Mouse (Mus musculus) intestine, postnatal 0 days (tissue): ENCODE data around the gene Osbp. TPM values are rescaled to one million over a fixed set of nuclear protein-coding genes. Genes with fewer than 3 reads are reported as not detected.

Experiments
- ATAC-seq: fragments of 200-750 bp; cut with Nextera tagmentation; 2 replicates; pipeline ENCODE4 v1.8.0; 2017; ENCODE audit warnings: mild to moderate bottlenecking, moderate TSS enrichment, moderate library complexity
- H3K27ac ChIP-seq: fragments of 300-500 bp; sonication (generic); 2 replicates; pipeline ENCODE4 v1.5.1; 2014; ENCODE audit warnings: mild to moderate bottlenecking, low read depth, low read length, moderate library complexity
- H3K27me3 ChIP-seq: fragments of 300-500 bp; sonication (generic); replicated peaks from 2 replicates; pipeline ENCODE4 v1.6.1; 2014; ENCODE audit warnings: low read length, mixed read lengths; ENCODE audit not compliant: control insufficient read depth, insufficient read depth
- H3K36me3 ChIP-seq: fragments of 300-500 bp; sonication (generic); 2 replicates; pipeline ENCODE4 v1.6.1; 2014; ENCODE audit warnings: mild to moderate bottlenecking, moderate library complexity; ENCODE audit not compliant: control insufficient read depth, insufficient read depth
- H3K4me1 ChIP-seq: fragments of 300-500 bp; sonication (generic); replicated peaks from 2 replicates; pipeline ENCODE4 v1.6.1; 2014; ENCODE audit warnings: antibody characterized with exemption, low read length, mixed read lengths; ENCODE audit not compliant: control insufficient read depth, insufficient read depth
- H3K4me2 ChIP-seq: fragments of 300-500 bp; sonication (generic); replicated peaks from 2 replicates; pipeline ENCODE4 v1.6.1; 2014; ENCODE audit warnings: low read depth, mild to moderate bottlenecking, moderate library complexity
- H3K4me3 ChIP-seq: fragments of 300-500 bp; sonication (generic); 2 replicates; pipeline ENCODE4 v1.5.1; 2014; ENCODE audit warnings: low read depth, low read length
- H3K9ac ChIP-seq: fragments of 300-500 bp; sonication (generic); 2 replicates; pipeline ENCODE4 v1.6.1; 2014; ENCODE audit warnings: mild to moderate bottlenecking, low read depth, low read length
- H3K9me3 ChIP-seq: fragments of 300-500 bp; sonication (generic); 2 replicates; pipeline ENCODE4 v1.6.1; 2016; ENCODE audit warnings: mixed run types; ENCODE audit not compliant: control insufficient read depth
- CTCF ChIP-seq: sonication (generic); IDR thresholded peaks from 2 replicates; pipeline ENCODE4 v1.5.1; 2016; ENCODE audit warnings: low read depth, mild to moderate bottlenecking, control low read depth, antibody characterized with exemption, moderate library complexity
- WGBS: fragments of 180-500 bp; shearing (Covaris S2); extraction: QIAGEN DNeasy Blood & Tissue Kit; methylation state at CpG from one replicate; pipeline ENCODE4 v1.1.7; 2014; 5-methylcytosine and 5-hydroxymethylcytosine counted together
- polyA plus RNA-seq: library from polyadenylated mRNA; unstranded; fragments of >200 nt; fragmentation: Nextera tagmentation; extraction: Ambion mirVana; gene quantifications from 2 replicates; pipeline ENCODE4 v1.2.1, GENCODE M21; 2015

Gene Osbp
- polyA plus RNA-seq, 1 experiment from 2014 or later: 6.2 TPM

DNA sequence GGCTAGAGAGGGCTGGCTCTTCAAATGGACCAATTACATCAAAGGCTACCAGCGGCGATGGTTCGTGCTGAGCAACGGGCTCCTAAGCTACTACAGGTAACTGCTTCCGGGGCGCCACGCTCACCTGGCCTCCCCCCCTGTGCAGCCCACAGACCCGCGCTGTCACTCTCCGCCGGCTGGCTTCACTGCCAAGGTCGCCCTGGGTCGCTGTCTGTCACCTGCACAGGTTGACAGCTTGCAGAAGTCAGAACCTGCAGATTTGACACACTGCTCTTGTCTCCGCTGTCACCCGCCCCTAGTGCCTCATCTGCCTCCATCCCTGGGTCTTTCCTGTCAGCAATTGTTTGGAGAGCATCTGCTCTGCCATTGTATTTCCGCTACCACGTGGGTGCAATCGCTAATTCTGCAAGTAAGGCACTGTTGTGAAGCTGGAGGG is 478 bp downstream of the Osbp start:
- Histone ChIP-seq H3K4me1 (0 out of 2 replicates have a peak, but pooled peaks cover 7% of the 10 kb centered on the region), H3K36me3 (0 out of 2 replicates have a peak, but pooled peaks cover 5% of the 10 kb centered on the region), H3K27ac (peak overlapping the region; percentile 95), H3K4me2 (peak overlapping the region; percentile 82), H3K9me3 (no peaks in the 10 kb centered on the region), H3K27me3 (no peaks in the 10 kb centered on the region), H3K9ac (peak overlapping the region; percentile 97), H3K4me3 (peak overlapping the region; percentile 72)
- under 1% methylated on average over 10 of the region's 18 CpGs for WGBS
- TF ChIP-seq CTCF: no peak
- 0 out of 2 replicates have a peak, but pooled peaks have one; percentile 0 for ATAC-seq

DNA sequence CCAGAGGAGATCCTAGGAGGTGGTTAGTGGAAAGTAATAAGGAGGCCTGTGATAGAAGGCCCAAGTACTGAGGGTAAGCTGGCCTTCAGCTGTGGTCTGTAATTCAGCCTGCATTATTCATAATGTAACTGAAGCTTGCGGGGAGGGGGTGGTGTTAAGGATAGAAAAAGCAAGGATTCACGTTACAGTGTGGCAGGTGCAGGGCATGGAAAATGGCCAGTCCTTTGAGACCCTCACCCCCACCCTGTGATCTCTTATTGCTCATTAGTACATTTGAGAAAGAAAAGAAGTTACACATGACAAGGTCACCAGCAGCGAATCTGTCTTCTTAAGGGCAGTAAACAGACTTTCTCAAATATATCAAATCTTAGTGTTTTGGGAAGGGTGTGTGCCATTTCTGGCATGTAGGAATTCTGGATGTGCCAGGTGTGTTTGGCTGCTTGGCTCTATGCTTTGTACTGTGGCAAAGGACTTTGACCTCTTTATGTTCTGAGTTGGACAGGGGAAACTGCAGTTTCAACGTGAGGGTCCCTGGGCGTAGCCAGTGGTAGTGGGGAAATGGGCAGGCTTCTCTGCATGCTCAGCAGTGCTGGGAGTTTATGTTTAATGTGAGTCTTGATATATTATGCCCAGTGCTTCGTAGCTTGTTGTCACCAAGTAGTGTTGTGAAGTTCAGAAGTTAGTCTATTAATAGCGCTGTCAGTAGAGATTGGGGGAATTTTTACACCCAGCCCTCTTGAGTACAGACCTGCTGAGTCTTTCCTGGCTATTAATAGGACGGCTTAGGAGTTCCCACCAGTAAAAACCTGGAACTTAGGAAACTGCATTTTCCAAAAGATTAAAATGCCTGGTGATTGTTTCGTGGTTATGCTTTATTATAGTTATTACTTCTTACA is 3.7 kb downstream of the Osbp start:
- H3K27me3 ChIP-seq: no peaks in the 10 kb centered on the region
- no peak for TF ChIP-seq CTCF
- peaks cover 37% of the 10 kb centered on the region for H3K36me3 ChIP-seq
- no peak overlapping the region for H3K4me2 ChIP-seq
- H3K9ac ChIP-seq: no peak overlapping the region
- H3K27ac ChIP-seq: no peak overlapping the region
- no peaks in the 10 kb centered on the region for H3K9me3 ChIP-seq
- H3K4me3 ChIP-seq: no peak overlapping the region
- H3K4me1 ChIP-seq: 0 out of 2 replicates have a peak, but pooled peaks cover 7% of the 10 kb centered on the region
- no peak for ATAC-seq
- 65% methylated on average over 9 of the region's 9 CpGs for WGBS

DNA sequence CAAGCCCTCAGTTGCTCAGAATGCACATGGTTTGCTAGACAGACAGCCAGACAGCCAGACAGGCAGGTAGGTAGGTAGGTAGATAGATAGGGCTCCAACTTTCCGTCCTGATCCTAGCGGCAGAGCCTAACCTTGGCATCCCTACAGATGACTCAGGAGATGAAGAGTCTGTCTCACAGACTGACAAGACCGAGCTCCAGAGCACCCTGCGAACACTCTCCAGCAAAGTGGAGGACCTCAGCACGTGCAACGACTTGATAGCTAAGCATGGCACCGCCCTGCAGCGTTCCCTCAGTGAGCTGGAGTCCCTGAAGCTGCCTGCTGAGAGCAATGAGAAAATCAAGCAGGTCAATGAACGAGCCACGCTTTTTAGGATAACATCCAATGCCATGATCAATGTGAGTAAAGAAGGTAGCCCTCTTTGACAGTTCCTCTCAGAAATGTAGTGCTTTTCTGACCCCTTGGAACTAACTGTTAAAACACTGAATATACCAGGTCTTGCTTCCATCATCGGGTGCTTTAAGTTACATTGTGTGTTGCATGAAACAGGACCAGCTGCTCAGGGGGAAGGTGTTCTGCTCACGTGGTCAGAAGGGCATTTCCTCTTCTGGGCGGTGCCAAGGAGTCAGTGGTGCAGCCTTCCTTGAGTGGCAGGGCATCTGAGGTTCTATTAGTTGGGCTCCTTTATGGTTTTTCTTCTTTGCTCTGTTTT is 7.9 kb downstream of the Osbp start:
- H3K4me3 ChIP-seq: no peak overlapping the region
- 85% methylated on average over 13 of the region's 13 CpGs for WGBS
- no peak overlapping the region for H3K9ac ChIP-seq
- no peak for ATAC-seq
- H3K9me3 ChIP-seq: no peaks in the 10 kb centered on the region
- H3K36me3 ChIP-seq: peaks cover 62% of the 10 kb centered on the region
- H3K27ac ChIP-seq: no peak overlapping the region; the same call in 1 of the 2 replicates
- no peaks in the 10 kb centered on the region for H3K4me1 ChIP-seq
- H3K4me2 ChIP-seq: no peak overlapping the region
- H3K27me3 ChIP-seq: no peaks in the 10 kb centered on the region
- no peak for TF ChIP-seq CTCF

DNA sequence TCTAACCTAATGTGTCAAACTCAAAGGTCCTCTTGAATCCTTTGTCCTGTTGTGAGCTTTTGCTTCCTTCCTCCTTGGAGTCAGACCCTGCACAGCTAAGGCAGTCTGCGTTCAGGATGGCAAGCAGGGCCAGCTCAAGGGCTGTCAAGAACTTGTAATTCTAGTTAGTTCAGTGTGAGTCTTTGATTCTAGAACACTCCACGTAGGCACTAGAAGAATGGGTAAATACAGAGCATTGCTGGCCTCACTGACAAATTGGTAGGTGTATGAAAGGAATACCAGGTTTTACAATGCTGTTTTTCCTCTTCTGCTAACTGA is 8.4 kb downstream of the Osbp start:
- Histone ChIP-seq H3K9ac (no peak overlapping the region), H3K36me3 (peaks cover 67% of the 10 kb centered on the region), H3K4me3 (no peak overlapping the region), H3K4me2 (no peak overlapping the region), H3K27me3 (no peaks in the 10 kb centered on the region), H3K9me3 (no peaks in the 10 kb centered on the region), H3K4me1 (no peaks in the 10 kb centered on the region), H3K27ac (no peak overlapping the region)
- 0 out of 2 replicates have a peak, but pooled peaks have one; percentile 7 for ATAC-seq
- 69% methylated on average over 2 of the region's 2 CpGs for WGBS
- TF ChIP-seq CTCF: no peak

DNA sequence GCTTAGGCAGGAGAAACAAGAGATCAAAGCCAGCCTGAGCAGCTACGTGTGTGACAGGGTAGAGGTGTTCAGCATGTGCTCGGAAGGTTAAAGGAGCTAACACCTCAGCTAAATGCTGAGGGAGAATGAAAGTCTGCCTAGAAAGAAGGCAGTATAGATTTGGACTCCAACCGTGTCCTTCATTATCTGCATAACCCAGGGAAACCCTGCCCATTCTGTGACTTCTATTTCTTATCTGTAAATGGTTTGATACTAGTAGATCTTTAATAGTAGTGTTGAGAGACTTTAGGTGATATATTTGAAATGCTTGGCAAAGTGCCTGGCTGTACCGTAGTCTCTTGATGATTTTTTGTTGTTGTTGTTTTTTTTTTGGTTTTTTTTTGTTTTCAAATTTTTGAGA is 9.9 kb downstream of the Osbp start:
- TF ChIP-seq CTCF: no peak
- Histone ChIP-seq H3K4me3 (no peak overlapping the region), H3K9me3 (no peaks in the 10 kb centered on the region), H3K9ac (no peak overlapping the region), H3K36me3 (peaks cover 80% of the 10 kb centered on the region), H3K4me1 (no peaks in the 10 kb centered on the region), H3K27ac (no peak overlapping the region), H3K4me2 (no peak overlapping the region), H3K27me3 (no peaks in the 10 kb centered on the region)
- no peak for ATAC-seq
- 72% methylated on average over 4 of the region's 4 CpGs for WGBS

DNA sequence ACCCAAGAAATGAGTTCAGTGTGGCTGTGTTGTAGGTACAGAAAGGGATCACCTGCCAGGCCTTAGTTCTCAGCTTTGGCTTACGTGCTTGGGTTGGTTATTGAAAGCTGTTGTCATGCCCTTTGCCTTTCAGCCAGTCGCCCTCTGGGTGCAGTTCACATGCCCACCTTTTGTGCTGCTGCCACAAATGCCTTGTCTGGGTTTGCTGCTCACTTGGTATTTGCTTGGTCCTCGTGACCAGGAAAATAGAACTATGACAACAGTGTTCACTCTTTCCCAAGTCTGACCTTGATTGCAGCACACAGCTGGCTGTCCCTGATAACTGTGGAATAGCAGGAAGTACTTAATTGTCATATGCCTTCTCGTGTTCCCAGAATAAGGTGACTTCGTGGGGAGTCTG is 11.6 kb downstream of the Osbp start:
- Histone ChIP-seq H3K27me3 (no peaks in the 10 kb centered on the region), H3K9ac (no peak overlapping the region), H3K9me3 (no peaks in the 10 kb centered on the region), H3K4me3 (no peak overlapping the region), H3K4me2 (no peak overlapping the region), H3K4me1 (no peaks in the 10 kb centered on the region), H3K36me3 (peaks cover 79% of the 10 kb centered on the region), H3K27ac (peak overlapping the region; percentile 58)
- 50% methylated on average over 5 of the region's 5 CpGs for WGBS
- peak; percentile 82 for ATAC-seq
- TF ChIP-seq CTCF: 0 out of 2 replicates have a peak, but pooled peaks have one; percentile 7
